Mouse (Mus musculus): Measurements from ENCODE around the gene Grhl1. TPM values are rescaled to one million over a fixed set of nuclear protein-coding genes. Genes with fewer than 3 reads are reported as not detected.
"Not testable (repeated sequence)": the region's sequence is repeated elsewhere in the genome, so short reads cannot be mapped to it uniquely, and the experiment has no call there.

Grhl1 gene
- total RNA-seq, 1 experiment from 2014 or later, result 1.1 TPM

GRCm38 (mm10) chr12:24592055-24592454 is 20.0 kb downstream of the Grhl1 start:
- peak; percentile 40 for DNase-seq

DNA sequence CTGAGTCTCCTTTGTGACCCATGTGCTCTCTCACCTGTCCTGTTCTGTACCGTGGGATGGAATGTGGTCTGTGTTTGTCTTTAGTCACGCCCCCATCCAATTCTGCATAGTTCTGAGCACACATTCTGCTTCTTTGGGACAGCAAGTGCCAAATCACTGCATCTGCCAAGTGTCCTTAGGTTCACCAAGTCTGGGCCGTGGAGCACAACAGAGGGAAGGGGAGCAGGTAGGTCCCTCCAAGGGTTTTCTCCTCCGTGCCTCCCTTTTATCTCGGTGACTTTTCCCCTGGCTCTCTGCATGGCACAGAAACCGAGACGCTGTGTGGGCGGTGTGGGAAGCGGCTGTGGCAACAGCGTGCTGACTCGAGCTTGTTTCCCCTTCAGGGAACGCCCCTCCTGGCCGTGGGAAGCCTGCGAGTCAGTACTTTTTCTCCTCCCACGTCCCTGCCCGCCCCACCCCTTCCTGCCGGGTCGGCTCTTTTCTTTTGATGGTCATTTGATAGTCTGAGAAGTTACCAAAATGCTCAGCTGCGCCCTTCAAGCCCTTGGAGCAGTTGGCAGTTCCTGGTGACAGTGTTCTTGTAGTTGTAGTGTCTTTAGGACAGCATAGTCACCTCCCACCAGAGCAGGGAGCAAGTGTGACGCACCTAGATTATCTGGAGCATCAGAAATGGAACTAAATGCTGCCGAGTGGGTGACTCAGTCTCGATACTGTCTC is 21.0 kb downstream of the Grhl1 start:
- DNase-seq, result peak; percentile 87

DNA sequence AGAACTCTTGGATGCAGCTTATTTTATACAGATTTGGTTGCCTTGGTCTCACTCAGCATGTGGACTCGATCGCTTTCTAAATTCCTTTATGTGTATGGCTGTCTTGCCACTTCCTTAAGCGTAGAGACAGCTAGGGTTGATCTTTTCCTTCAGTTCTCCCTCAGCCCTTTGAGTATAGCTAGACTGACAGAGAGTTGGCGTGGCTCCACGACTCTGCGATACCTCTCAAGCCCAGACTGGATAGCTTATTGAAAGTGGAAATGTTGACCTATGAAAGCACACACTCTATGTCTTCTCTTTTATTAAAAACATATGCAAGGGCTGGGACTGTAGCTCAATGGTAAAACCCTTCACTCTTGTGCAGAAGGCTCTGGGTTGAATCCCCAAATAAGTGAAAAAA is 25.3 kb downstream of the Grhl1 start:
- DNase-seq, result no peak

- DNase-seq, result no peak
These were observed 27.3 kb downstream of the Grhl1 start for GRCm38 (mm10) chr12:24599366-24599895.

DNA sequence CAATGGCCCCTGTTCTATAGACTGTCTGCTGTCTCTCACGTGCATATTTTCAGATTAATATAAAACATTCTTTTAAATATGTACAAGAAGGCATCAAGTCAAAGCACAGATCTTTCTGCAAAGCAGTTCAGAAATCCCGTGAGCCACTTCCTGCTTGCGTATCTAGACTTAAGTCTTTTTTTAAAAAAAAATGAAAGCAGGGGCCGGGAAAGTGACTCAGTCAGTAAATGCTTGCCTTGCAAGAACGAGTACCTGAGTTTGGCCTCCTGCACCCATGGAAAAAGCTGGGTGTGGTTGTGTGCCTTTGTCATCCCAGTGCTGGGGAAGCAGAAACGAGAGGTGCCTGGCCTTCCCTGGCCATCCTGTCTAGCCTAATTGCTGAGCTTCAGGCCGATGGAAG is 28.0 kb downstream of the Grhl1 start:
- no peak for DNase-seq

DNA sequence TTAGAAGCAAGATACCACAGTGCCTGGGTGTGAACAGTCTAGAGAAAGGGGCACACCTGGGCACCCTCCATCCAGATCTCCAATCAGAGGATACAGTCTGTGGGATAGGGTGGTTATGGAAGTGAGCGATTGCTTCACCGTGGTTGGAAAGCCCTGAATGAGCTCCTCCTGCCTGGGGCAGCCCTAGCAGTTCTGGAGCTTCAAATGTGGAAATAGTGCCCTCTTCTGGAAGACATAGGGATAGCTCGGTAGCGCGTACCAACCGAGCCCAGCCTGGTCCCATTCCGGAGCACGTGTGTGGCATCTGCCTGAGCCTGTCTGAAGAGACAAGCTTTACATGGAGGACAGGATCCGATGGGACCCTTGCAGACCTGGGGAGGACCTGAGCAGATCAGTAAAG is 28.7 kb downstream of the Grhl1 start:
- DNase-seq, result peak; percentile 85

- peak; percentile 84 for DNase-seq
These were observed 31.2 kb downstream of the Grhl1 start for GRCm38 (mm10) chr12:24603266-24603665.

DNA sequence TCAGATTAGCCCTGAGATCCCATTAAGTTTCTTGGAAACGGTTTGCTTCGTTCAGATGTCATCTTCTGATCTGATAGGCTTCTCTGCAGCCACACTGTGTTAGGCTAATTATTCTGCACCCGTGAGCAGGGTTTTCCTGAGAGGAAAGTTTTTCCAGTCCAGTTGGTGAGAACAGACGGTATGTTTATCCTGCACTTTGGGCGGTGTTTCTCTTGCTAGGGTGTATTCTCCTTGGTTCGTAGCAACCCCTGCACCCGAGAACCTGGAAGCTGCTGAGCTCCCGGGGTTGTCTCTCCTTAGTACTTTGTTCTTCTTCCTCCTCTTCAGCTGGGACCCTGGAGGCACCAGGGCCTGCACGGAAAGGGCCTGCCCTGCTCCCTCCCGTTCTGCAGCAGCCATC is 34.1 kb downstream of the Grhl1 start:
- no peak for DNase-seq

DNA sequence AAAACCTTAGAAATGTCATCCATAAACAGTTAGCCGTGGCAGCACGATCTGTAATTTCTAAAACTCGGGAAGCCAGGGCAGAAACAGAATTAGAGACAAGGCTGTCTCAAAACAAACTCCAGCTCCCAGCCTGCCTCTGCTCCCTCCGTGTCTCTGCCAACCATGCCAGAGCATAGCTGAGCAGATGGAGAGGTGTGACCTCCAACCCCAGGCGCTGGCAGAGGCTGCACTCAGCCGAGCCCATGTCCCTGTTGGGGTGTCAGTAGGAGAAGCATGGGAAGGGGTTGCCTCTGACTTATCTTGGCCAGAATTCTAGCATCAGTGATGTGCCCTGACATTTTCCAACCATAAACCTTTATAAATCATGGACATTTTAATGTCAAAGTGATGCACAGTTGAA is 40.5 kb downstream of the Grhl1 start:
- DNase-seq, result no peak

DNA sequence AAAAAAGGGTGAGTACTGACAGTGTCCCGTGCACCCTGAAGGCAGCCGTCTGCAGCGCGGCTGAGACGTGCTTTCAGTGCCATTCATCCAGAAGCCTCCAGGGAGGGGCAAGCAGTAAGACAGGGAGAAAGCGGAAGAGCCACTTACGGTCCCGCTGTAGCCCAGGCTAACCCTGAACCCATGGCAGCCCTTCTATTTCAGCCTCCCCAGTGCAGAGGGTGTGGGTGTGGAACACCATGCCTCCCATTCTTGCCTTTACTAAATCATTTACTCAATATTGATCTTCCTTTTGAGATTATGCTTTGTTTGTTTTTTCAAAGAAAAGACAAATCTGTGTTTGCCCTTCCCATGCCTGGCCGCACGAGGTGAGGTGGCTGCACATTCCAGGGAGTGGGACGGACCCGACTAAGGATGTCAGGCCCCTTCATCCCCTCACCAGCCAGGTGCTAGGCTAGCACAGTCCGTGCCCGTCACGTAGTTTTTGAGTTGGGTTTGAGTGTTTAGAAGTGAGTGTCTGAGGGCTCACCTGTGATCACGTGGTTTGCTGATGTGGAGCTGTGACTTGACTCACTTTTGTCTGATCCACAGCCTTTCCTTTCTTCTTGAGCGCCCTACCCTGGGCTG is 42.5 kb downstream of the Grhl1 start:
- no peak for DNase-seq

DNA sequence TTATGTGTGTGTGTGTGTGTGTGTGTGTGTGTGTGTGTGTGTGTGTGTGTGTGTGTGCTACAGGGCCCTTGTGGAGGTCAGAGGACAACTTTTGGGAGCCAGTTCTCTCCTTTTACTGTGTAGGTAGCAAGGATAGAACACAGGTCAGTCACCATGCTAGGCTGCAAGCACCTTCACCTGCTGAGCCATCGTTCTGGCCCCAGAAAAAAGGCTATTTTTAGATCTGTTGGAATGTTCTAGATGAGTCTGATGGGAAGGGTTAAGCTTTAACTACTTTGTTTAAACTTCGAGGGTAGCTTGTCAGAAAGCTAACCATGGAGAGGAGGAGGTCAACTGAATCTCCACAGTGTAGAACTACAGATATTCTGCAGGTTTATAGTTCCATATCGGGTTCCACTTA is 43.1 kb downstream of the Grhl1 start:
- no peak for DNase-seq

DNA sequence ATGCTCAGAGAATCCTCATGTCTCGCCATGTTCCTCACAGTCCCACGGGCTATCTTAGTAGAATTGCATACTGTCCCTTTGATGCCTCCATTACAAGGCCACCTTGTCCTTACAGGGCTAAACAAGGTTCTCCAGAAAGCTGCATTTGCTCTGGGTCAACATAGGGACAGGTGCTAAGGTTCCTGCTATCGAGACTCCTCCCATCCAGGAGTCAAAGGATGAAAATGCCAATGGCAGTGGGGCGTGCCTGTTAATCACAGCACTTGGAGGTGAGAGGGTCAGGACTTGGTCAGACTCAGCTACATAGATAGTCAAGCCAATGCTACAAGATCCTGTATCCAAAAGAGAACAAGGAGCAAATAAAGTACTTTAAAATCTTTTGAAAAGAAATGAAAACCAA is 47.4 kb downstream of the Grhl1 start:
- no peak for DNase-seq

GRCm38 (mm10) chr12:24623486-24624251 is 51.6 kb downstream of the Grhl1 start:
- peak; percentile 48 for DNase-seq

DNA sequence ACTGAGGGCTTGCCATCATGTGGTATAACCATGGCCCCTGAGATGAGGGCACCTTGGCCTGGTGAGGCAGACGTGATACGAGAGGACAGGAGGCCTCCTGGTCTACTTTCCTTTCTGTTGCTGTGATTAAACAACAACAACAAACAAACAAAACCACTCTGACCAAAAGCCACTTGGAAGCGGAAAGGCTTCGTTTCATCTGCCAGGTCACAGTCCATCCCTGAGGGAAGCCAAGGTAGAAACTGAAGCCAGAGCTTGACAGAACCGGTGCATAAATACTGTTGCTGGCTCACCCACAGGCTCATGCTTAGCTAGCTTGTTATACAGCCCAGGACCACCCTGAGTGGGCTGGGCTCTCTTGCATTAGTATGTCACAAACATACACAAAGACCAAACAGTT is 54.3 kb downstream of the Grhl1 start:
- DNase-seq, result no peak

- peak; percentile 34 for DNase-seq
These were observed 55.1 kb downstream of the Grhl1 start for GRCm38 (mm10) chr12:24627215-24627614.

GRCm38 (mm10) chr12:24630220-24630619 is 58.1 kb downstream of the Grhl1 start:
- DNase-seq, result peak; percentile 70

DNA sequence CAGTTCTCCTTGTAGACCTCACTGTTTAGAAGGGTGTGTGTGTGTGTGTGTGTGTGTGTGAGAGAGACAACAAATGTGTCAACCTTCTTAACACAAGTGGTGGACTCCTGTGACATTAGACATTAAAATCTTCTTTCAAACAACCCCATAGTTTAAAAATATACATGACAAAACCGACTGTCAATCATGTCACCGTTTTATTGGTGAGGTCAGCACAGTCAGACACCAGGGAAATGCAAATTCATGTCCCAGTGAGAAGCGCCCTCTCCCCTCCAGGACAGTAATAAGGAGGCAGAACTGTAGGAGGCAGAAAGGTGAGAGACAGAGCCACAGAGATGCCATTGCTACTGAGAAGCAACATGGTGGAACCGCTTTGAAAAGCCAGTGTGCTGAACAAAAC is 60.3 kb downstream of the Grhl1 start:
- no peak for DNase-seq

- DNase-seq, result peak; percentile 31
These were observed 61.7 kb downstream of the Grhl1 start for GRCm38 (mm10) chr12:24633753-24634191.

DNA sequence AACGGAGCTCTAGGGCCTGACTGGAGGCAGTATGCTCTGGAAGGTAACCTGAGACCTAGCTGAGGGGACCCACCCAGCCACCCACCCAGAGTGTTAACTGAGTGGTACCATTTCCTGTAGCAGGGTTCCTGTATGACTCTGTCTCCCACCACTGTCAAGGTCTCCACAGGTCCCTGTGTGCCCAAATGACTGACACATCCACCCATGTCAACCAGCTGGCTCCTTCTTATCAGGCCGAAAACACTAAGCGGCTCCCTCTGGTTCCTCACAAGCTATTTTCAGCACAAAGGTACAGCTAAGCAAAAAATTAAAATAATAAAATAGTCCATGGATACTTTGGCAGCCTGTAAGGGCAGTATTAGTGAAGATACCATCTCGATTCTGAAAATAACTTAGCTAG is 62.1 kb downstream of the Grhl1 start:
- DNase-seq, result no peak

- DNase-seq, result no peak
These were observed 62.6 kb downstream of the Grhl1 start for GRCm38 (mm10) chr12:24634648-24635047.

- DNase-seq, result not testable (repeated sequence)
These were observed 66.7 kb downstream of the Grhl1 start for GRCm38 (mm10) chr12:24638787-24639186.

DNA sequence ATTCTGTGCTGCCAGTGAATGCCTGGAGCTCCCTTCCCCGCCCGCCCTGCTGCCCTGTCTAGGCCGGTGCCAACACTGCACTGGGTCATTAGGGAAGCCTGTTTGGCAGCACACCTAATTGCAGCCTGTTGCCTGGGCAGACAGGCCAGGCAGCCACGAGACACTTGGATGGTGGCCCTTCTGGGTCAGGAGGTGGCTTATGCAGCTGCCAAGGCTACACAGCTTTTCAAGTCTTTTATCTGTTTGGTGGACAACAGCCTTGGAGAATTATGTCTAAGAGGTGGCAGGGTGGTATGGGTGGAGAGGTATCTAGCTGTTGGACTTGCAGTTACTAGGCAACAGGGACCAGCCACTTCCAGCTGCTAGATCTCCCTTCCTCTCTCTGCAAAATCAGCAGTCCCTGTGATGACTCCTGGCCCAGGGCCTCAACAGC is 70.3 kb downstream of the Grhl1 start:
- peak; percentile 88 for DNase-seq

DNA sequence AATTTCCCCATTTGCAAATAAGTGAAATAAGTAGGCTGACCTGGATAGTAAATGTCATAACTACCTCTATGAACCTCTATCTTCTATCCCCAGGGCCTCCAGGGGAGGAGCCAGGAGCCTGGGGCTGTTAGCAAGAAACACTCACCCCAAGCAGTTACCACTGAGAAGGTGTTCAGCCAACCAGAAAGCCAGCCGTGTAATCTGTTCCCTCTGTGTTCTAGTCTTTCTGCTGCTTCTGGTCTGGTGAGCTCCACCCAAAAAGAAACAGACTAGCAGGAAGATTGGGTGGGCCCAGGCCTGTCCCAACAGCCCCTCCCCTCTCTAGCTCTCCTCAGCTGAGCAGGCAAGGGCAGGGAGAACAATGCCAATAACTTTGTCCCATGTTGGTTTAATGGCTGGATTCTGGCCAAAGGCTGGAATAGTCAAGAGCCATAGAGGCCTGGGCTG is 72.1 kb downstream of the Grhl1 start:
- no peak for DNase-seq
